Mouse (Mus musculus) E14TG2a.4 (cell line): ENCODE measurements at regions not wholly inside any gene's neighbourhood (a gene's known extent, or its start where the extent isn't known, plus 50 kb on each side); places are given as distances from the start of the nearest gene placed in this dataset.

Source experiments
- CTCF ChIP-seq: conservative IDR thresholded peaks from 2 replicates; pipeline ENCODE4 v1.5.1; 2014; ENCODE audit warnings: low read length
- POU5F1 ChIP-seq: IDR thresholded peaks from 2 replicates; pipeline ENCODE4 v1.6.1; 2014; ENCODE audit warnings: low read length, borderline replicate concordance

GRCm38 (mm10) chr3:16103180-16103579 lies 96.9 kb upstream of the Gm5150 start:
- TF ChIP-seq CTCF (no peak), POU5F1 (no peak)
